Mouse (Mus musculus) c-Kit-positive CD71-positive TER-119-negative erythroid progenitor cells, embryonic 14.5 days (primary cell): ENCODE results near the gene Defb25.
"Not testable (repeated sequence)": the region's sequence is repeated elsewhere in the genome, so short reads cannot be mapped to it uniquely, and the experiment has no call there.

ENCODE experiments used
- DNase-seq: peaks from one replicate; pipeline ENCODE4 v3.0.0-alpha.2; 2013; ENCODE audit warnings: low read depth

The Defb25 gene

GRCm38 (mm10) chr2:152622953-152623352, at the start of gene Defb25:
Gene Defb25 (minus strand): TSS chr2:152623053.
- DNase-seq, result no peak

GRCm38 (mm10) chr2:152672166-152672565, 49.3 kb upstream of the Defb25 start:
- no peak for DNase-seq

GRCm38 (mm10) chr2:152671642-152671999, 48.8 kb upstream of the Defb25 start:
- DNase-seq, result no peak

- no peak for DNase-seq
These were observed 48.3 kb upstream of the Defb25 start for GRCm38 (mm10) chr2:152670983-152671641.

GRCm38 (mm10) chr2:152669639-152670484, 47.0 kb upstream of the Defb25 start:
- no peak for DNase-seq

DNA sequence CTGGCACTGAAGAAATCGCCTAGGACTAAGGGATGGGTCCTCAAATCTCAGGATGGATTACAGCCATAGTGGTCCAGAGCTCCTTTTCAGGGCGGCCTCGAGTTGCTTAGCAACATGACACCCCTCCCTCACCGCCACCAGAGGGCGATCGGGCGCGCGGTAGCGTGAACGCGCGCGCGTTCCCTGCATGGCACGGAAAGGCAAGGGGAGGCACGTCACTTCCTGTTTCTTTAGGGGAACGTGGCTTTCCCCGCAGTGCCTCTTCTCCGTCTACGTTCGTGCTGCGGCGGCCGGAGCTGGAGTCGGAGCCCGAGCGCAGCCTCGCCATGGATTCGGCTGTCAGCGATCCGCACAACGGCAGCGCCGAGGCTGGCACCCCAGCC, 46.4 kb upstream of the Defb25 start, which contains the start of gene H13:
Gene H13, plus strand, starts transcription at position 206 of the 383 bp plus-strand sequence.
- peak; percentile 89 for DNase-seq

- not testable (repeated sequence) for DNase-seq
These were observed 43.3 kb upstream of the Defb25 start for GRCm38 (mm10) chr2:152666191-152666590.

DNA sequence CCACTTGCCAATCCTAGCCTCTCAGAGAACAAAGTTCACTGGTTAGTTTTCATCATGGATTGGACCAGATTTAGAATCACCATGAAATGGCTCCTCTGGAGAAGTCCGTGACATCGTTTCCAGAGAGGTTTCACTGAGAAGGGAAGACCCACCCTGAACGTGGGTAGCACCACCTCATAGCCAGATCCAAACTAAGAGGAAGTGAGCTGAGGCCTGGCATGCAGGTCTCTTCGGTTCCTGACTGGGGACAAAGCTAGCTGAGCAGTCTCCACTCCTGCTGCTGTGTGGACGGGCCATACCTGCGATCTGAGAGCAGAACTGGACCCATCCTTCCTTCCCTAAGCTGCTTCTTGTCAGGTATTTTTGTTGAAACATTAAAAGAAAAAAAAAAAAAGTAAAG, 38.3 kb upstream of the Defb25 start:
- no peak for DNase-seq

- no peak for DNase-seq
These were observed 34.5 kb upstream of the Defb25 start for GRCm38 (mm10) chr2:152657398-152657797.

- no peak for DNase-seq
These were observed 31.2 kb upstream of the Defb25 start for GRCm38 (mm10) chr2:152653874-152654715.

DNA sequence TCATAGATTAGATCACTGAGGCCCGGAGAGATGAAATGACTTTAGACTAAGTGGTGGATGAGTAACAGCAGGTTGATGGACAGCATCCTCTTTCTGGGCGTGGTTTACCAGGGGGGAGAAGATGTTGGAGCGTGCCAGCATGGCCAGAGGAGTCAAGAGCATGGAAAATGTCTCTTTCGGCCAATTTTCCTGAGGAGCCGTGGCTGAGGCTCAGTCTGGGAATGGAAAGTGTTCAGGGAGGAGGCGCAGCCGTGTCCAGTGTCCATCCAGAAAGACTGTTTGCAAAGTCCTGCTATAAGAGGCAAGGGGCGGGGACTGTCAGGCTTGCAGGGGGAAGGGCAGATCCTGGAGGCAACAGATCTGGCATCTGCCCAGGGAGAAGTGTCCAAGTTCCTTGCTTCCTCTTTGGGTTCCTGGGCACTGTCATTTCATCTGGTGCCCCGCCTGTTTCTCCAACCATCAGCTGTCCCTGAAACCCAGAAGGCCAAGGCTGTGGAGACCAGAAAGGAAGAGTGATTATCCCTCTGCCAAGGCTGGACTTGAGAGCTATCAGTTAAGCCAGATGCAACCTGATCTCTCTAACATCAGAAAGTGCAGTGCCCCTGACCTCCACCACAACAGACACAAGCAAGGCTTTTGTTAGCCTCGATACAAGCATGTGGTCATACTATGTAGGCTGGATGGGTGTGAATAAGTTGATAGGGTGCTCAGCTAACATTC, 30.2 kb upstream of the Defb25 start:
- DNase-seq, result no peak

GRCm38 (mm10) chr2:152639406-152640113, 16.7 kb upstream of the Defb25 start:
- DNase-seq, result no peak

- DNase-seq, result no peak
These were observed 16.0 kb upstream of the Defb25 start for GRCm38 (mm10) chr2:152638865-152639264.

DNA sequence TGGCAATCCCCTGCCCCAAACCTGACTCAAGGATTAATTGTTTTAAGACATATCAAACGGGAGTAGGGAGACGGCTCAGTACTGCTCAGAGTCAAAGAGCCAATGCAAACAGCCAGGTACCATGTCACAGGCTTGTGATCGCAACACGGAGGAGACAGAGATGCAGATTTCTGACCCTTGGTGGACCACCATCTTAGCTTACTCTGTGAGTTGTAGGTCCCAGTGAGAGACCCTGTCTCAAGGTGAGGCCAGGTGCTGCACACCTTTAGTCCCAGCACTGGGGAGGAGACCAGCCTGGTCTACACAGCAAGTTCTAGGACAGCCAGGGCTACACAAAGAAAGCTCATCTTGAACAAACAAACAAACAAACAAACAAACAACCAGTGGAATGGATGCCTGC, 14.5 kb upstream of the Defb25 start:
- DNase-seq, result no peak

DNA sequence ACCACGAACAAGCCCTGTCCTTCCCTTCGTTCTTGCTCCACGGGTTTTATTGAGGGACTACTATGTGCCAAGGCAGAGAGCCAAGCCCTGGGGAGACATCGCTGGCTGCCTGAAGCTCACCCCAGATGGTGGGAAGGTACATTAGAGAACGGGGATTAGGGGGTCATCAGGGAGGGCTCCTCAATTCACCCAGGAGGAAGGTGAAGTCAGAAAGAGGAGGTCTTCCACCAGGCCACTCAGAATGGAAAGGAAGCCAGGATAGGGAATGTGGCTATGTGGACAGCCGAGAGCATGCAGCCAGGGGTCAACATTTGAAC, 14.1 kb upstream of the Defb25 start:
- DNase-seq, result no peak

DNA sequence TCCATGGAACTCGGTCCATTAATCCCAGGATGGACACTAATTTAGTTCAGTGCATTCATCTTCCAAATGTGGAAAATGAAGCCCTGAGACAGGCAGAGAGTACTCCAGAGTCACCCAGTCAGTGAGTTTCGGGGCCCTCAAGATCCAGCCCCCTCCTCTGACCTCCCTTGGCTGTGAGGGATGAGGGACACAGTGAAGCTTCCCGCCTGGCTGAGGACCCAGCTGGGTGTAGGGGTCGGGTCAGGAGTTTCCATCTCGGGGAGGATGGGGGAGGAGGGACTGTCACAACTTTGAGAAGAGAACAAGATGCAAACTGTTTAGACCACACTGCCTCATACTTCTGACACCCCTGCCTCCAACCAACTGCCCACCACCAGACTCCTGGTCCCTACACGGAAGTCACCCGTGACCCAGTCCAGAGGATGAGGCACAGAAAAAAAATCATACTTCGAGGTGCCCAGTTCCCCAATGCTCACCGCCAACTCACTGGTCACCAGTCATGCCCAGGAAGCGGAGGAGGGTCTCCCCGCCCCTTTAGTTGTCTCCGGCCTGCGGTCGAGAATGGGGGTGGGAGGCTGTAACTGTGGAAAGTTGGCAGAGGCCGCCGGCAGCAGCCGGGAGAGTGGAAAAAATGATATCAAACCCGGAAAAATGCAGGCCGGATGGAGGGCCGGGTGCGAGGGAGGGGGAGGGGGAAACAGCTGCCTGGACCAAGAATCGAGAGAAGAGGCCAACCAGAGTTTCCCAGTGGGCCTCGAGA, 13.6 kb upstream of the Defb25 start:
- no peak for DNase-seq

GRCm38 (mm10) chr2:152634311-152634710, 11.5 kb upstream of the Defb25 start:
- no peak for DNase-seq

DNA sequence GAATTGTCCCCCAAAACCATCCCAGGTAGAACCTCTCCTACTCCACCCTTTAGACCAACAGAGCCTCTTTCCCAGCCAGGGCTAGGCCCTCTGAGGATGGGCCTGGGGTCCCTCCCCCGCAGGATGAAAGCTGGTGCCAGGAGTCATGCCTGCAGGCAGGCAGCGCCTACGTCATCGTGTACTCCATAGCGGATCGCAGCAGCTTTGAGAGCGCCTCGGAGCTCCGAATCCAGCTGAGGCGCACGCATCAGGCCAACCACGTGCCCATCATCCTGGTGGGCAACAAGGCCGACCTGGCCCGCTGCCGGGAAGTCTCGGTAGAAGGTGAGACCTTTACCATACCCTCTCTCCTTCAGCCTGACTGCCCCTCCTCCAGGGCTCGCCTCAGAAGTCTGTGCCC, 10.5 kb upstream of the Defb25 start:
- no peak for DNase-seq

- no peak for DNase-seq
These were observed 7.1 kb upstream of the Defb25 start for GRCm38 (mm10) chr2:152629904-152630303.

DNA sequence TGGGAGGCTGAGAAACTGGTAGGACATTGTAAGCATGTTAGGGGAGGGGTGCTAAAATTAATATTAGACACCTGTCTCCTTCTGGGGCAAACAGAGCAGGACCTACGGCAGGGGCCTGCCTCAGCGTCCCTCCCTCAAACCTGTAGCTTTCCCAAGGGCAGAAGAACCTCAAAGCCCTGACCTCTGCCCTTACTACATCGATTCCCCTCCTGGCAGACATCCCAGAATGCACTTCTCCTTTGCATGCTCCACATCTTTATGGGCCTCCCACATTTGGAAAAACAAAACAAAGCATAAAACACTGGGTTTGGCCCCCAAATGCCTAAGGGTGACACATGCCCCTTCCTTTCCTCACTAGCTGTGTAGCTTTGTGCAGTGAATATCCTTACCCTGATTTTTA, 6.4 kb upstream of the Defb25 start:
- DNase-seq, result no peak

DNA sequence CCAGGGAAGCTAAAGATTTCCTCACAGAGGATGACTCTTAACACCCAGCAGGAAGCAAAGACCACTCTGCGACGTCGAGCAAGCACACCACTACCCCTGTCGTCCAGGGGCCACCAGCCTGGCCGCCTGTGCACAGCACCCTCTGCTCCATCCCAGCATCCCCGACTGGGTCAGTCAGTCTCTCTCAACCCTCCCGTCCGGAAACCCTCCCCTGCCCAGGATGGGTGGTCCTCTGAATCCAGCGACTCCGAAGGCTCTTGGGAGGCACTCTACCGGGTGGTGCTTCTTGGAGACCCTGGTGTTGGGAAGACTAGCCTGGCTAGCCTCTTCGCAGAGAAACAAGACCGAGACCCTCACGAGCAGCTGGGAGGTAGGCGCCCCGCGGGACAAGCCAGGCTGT, 5.2 kb upstream of the Defb25 start:
- no peak for DNase-seq
